Mouse (Mus musculus) left cerebral cortex, adult 11 months (tissue): ENCODE results near the gene Psors1c2.
A peak's percentile ranks its signal among the peaks of the same experiment; 100 is the strongest.

Experiments
- DNase-seq: peaks from one replicate; pipeline ENCODE4 v3.0.0; 2022; ENCODE audit warnings: low spot score

The Psors1c2 gene

GRCm38 (mm10) chr17:35558216-35558615, 25.2 kb downstream of the Psors1c2 start:
- DNase-seq, result no peak

- DNase-seq, result no peak
Measured at GRCm38 (mm10) chr17:35567150-35567549, 34.1 kb downstream of the Psors1c2 start, which contains the start of gene 2300002M23Rik. TSS of gene 2300002M23Rik (plus strand) at chr17:35567450.

DNA sequence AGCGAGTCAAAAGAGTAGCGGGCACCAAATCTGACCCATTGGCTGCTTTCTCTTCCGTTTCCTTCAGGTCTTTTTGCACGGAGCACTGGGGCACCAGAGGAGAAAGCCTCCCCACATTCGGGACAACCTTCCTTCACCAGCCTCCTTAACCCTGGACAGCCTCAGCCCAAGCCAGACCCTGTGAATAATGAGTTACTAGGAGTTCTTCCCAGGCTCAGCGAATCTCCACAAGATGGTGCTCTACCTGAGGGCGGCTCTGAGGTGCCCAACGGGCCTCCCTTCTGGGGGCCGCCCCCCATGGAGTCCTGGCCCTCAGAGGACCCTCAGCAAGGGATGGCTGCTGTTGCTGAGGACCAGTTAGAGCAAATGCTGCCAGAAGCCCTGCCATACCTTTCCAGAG, 34.8 kb downstream of the Psors1c2 start:
- no peak for DNase-seq

GRCm38 (mm10) chr17:35569091-35569944, 36.3 kb downstream of the Psors1c2 start:
- no peak for DNase-seq

GRCm38 (mm10) chr17:35570836-35571235, 37.8 kb downstream of the Psors1c2 start:
- no peak for DNase-seq

- no peak for DNase-seq
Measured at GRCm38 (mm10) chr17:35571477-35571876, 38.5 kb downstream of the Psors1c2 start.

- DNase-seq, result peak; percentile 42
Measured at GRCm38 (mm10) chr17:35578211-35578610, 45.2 kb downstream of the Psors1c2 start.

- no peak for DNase-seq
Measured at GRCm38 (mm10) chr17:35582900-35583299, 49.9 kb downstream of the Psors1c2 start.
